Mouse (Mus musculus) hindbrain, embryonic 11.5 days (tissue): ENCODE measurements around the gene Gpr61. TPM values are rescaled to one million over a fixed set of nuclear protein-coding genes. Genes with fewer than 3 reads are reported as not detected.

Experiments
- ATAC-seq: fragments of 200-750 bp; cut with Nextera tagmentation; 2 replicates; pipeline ENCODE4 v1.8.0; 2017; ENCODE audit warnings: mild to moderate bottlenecking, moderate TSS enrichment, moderate library complexity; ENCODE audit not compliant: low FRiP score
- DNase-seq: peaks from one replicate; pipeline ENCODE4 v3.0.0-alpha.2; 2015; ENCODE audit warnings: low spot score
- H3K27ac ChIP-seq: fragments of 300-500 bp; sonication (generic); 2 replicates; pipeline ENCODE4 v1.5.1; 2014; ENCODE audit warnings: mild to moderate bottlenecking, low read depth, low read length
- H3K27me3 ChIP-seq: fragments of 300-500 bp; sonication (generic); 2 replicates; pipeline ENCODE4 v1.6.1; 2014; ENCODE audit warnings: mild to moderate bottlenecking, low read length, moderate library complexity, mixed read lengths; ENCODE audit not compliant: control insufficient read depth, insufficient read depth
- H3K36me3 ChIP-seq: fragments of 300-500 bp; sonication (generic); 2 replicates; pipeline ENCODE4 v1.6.1; 2014; ENCODE audit warnings: mild to moderate bottlenecking, low read length, moderate library complexity, mixed read lengths; ENCODE audit not compliant: control insufficient read depth, insufficient read depth
- H3K4me1 ChIP-seq: fragments of 300-500 bp; sonication (generic); replicated peaks from 2 replicates; pipeline ENCODE4 v1.6.1; 2014; ENCODE audit warnings: low read length, mixed read lengths; ENCODE audit not compliant: control insufficient read depth, insufficient read depth
- H3K4me2 ChIP-seq: fragments of 300-500 bp; sonication (generic); replicated peaks from 2 replicates; pipeline ENCODE4 v1.6.1; 2014; ENCODE audit warnings: mild to moderate bottlenecking, low read depth, low read length
- H3K4me3 ChIP-seq: fragments of 300-500 bp; sonication (generic); 2 replicates; pipeline ENCODE4 v1.5.1; 2014; ENCODE audit warnings: low read depth, low read length
- H3K9ac ChIP-seq: fragments of 300-500 bp; sonication (generic); 2 replicates; pipeline ENCODE4 v1.6.1; 2014; ENCODE audit warnings: low read depth, low read length
- H3K9me3 ChIP-seq: fragments of 300-500 bp; sonication (generic); 2 replicates; pipeline ENCODE4 v1.6.1; 2016; ENCODE audit warnings: low read length; ENCODE audit not compliant: control insufficient read depth
- WGBS: fragments of 180-500 bp; shearing (Covaris S2); extraction: QIAGEN DNeasy Blood & Tissue Kit; methylation state at CpG from one replicate; pipeline ENCODE4 v1.1.7; 2014; 5-methylcytosine and 5-hydroxymethylcytosine counted together
- polyA plus RNA-seq: library from polyadenylated mRNA; unstranded; fragments of >200 nt; fragmentation: Nextera tagmentation; extraction: Ambion mirVana; gene quantifications from 2 replicates; pipeline ENCODE4 v1.2.1, GENCODE M21; 2014

The Gpr61 gene
- polyA plus RNA-seq, 1 experiment from 2014 or later = 0.34 TPM

DNA sequence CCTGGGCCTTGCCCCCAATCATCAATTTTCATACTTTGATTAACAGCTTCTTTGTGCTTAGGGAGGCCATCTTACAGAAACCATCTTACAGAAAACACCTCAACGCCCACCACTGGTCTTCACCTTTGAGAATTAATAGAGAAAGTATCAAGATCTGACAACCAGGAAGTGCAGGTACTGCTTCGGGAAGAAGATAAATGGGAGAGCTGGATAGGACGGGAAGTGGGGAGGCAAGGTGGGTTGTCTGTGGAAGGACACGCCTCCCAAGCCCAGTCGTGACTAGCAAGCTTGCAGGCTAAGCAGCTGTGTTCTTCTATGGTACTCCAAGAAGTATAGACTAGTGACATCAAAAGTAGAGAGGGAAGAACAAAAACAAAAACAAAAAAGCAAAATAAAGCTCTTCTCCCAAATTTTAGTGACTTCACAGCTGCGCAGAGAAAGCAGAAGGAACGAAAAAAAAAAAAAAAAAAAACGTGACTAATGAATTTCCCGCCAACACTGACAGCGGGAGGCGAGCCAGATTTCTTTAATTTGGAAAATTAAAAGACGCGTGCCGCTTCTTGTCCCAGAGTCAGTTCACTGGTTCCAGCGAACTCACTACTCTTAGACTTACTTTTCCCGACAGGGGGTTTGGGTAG is 30.9 kb upstream of the Gpr61 start:
- Histone ChIP-seq H3K27ac (no peak overlapping the region; the same call in 1 of the 2 replicates), H3K9me3 (no peaks in the 10 kb centered on the region), H3K36me3 (no peaks in the 10 kb centered on the region), H3K4me3 (peak overlapping the region; percentile 72), H3K9ac (peak overlapping the region; percentile 71; the same call in 1 of the 2 replicates), H3K27me3 (no peaks in the 10 kb centered on the region), H3K4me2 (peak overlapping the region; percentile 97), H3K4me1 (no peaks in the 10 kb centered on the region; the same call in 1 of the 2 replicates)
- ATAC-seq = no peak
- WGBS = 2% methylated on average over 16 of the region's 16 CpGs
- DNase-seq = peak; percentile 19

- no peaks in the 10 kb centered on the region; the same call in 1 of the 2 replicates for H3K4me1 ChIP-seq
- no peak overlapping the region for H3K4me3 ChIP-seq
- no peak for DNase-seq
- H3K9me3 ChIP-seq = no peaks in the 10 kb centered on the region
- no peak overlapping the region for H3K4me2 ChIP-seq
- H3K27ac ChIP-seq = no peak overlapping the region
- no peak overlapping the region for H3K9ac ChIP-seq
- WGBS = 83% methylated on average over 3 of the region's 3 CpGs
- H3K36me3 ChIP-seq = no peaks in the 10 kb centered on the region
- H3K27me3 ChIP-seq = no peaks in the 10 kb centered on the region
- ATAC-seq = no peak
These were observed 30.1 kb upstream of the Gpr61 start for GRCm38 (mm10) chr3:108184742-108185141.

- 44% methylated on average over 2 of the region's 2 CpGs for WGBS
- DNase-seq = no peak
- H3K9me3 ChIP-seq = no peaks in the 10 kb centered on the region
- H3K4me3 ChIP-seq = no peak overlapping the region
- no peak overlapping the region for H3K9ac ChIP-seq
- H3K4me2 ChIP-seq = no peak overlapping the region
- H3K4me1 ChIP-seq = no peaks in the 10 kb centered on the region
- H3K36me3 ChIP-seq = no peaks in the 10 kb centered on the region
- no peaks in the 10 kb centered on the region for H3K27me3 ChIP-seq
- no peak overlapping the region for H3K27ac ChIP-seq
- no peak for ATAC-seq
These were observed 25.8 kb upstream of the Gpr61 start for GRCm38 (mm10) chr3:108180514-108180913.

DNA sequence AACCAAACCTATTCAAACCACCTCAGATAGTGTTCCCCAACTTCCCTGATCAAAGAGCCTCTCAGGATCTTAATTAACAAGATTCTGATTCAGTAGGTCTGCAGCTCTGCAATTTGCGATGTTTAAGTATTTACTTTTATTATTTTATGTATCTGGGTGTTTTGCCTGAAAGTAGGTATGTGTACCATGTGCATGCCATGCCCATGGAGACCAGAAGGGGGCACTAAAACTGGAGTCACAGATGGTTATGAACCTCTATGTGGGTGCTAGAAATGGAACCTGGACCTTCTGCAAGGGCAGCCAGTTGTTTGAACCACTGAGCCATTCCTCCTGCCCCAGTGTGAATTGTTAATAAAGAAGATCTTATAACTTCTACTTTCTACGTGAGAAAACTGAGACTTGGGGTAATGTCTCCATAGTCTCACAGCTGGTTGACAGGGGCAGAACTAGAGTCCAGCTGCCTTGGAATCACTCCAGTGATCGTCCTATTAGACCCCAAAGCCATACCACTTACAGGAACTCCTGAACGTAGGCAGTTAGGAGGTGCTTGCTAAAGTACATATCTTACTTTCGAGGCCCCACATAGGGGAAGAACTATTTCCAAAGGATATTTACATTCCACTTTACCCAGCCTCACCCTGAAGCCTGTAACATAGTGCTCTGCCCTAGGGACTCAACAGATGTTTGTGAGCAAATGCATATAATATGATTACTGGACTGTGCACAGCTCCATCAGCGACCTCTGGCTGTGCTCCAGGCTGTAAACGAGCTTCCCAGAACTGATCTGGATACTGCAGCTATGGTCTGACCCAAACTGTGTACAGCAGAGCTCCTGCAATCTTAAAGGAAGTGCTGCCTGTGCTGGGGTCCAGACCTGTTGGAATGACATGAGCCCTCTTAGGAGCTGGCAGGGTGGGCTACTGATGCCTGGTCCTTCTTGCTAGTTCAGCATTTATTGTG is 24.4 kb upstream of the Gpr61 start:
- Histone ChIP-seq H3K9ac (no peak overlapping the region), H3K4me3 (no peak overlapping the region), H3K4me2 (no peak overlapping the region), H3K27ac (no peak overlapping the region), H3K27me3 (no peaks in the 10 kb centered on the region), H3K36me3 (no peaks in the 10 kb centered on the region), H3K4me1 (no peaks in the 10 kb centered on the region), H3K9me3 (no peaks in the 10 kb centered on the region)
- 84% methylated on average over 7 of the region's 7 CpGs for WGBS
- ATAC-seq = no peak
- no peak for DNase-seq

DNA sequence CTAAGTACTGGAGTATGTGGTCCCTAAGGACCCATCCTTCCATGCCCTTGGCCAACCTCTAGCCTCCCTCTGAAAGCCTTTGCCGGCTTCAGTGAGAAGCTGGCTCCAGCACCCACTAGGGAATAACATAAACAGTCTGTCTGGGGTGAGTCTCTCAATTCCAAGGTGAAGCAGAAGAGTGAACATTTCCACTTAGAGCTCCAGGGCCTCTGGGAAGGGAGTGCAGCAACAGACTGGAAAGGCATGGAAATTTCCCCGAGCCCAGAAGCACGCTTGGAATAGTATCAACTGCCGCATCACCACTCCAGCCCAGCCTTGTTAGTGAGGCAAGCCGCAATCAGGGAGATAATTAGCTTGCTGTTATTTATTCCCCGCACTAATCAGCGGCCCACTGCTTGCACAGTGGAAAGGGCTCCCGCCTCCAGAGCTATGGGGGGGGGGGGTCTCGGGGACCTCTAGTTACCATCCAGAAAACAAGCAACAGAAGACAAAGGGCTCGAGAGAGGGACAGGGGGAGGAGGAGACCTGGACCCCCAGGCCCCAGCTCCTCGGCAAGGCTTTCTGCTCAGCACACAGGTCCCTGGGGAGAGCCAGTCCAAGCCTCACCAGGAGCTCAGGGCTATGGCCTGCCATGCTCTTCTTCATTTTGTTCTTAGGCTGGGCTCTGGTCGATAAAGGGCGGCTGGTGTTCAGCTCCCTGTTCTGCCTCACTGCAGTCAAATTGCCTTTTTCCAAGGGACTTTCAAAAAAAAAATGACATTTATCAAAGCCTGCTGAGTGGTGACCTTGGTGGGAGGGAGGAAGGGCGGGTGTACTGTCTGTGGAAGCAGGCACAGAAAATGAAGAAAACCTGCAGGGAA is 20.2 kb upstream of the Gpr61 start:
- no peaks in the 10 kb centered on the region for H3K27me3 ChIP-seq
- WGBS = 43% methylated on average over 14 of the region's 14 CpGs
- DNase-seq = peak; percentile 23
- no peaks in the 10 kb centered on the region for H3K9me3 ChIP-seq
- H3K4me2 ChIP-seq = no peak overlapping the region
- H3K4me3 ChIP-seq = no peak overlapping the region
- H3K36me3 ChIP-seq = no peaks in the 10 kb centered on the region
- ATAC-seq = peak; percentile 66
- no peak overlapping the region for H3K9ac ChIP-seq
- peak overlapping the region; percentile 19; the same call in 1 of the 2 replicates for H3K27ac ChIP-seq
- H3K4me1 ChIP-seq = no peaks in the 10 kb centered on the region

GRCm38 (mm10) chr3:108169199-108169598 is 14.5 kb upstream of the Gpr61 start:
- no peak overlapping the region for H3K9ac ChIP-seq
- 33% methylated on average over 3 of the region's 3 CpGs for WGBS
- no peaks in the 10 kb centered on the region for H3K27me3 ChIP-seq
- ATAC-seq (no peak), DNase-seq (no peak)
- H3K9me3 ChIP-seq = no peaks in the 10 kb centered on the region
- H3K4me2 ChIP-seq = no peak overlapping the region
- H3K4me1 ChIP-seq = peaks cover 22% of the 10 kb centered on the region
- H3K36me3 ChIP-seq = no peaks in the 10 kb centered on the region
- H3K27ac ChIP-seq = peak overlapping the region; percentile 47; the same call in 1 of the 2 replicates
- H3K4me3 ChIP-seq = no peak overlapping the region

- Histone ChIP-seq H3K4me2 (no peak overlapping the region), H3K27me3 (no peaks in the 10 kb centered on the region), H3K9me3 (no peaks in the 10 kb centered on the region), H3K9ac (no peak overlapping the region), H3K36me3 (no peaks in the 10 kb centered on the region), H3K27ac (peak overlapping the region; percentile 91), H3K4me3 (no peak overlapping the region), H3K4me1 (peaks cover 22% of the 10 kb centered on the region)
- 36% methylated on average over 14 of the region's 14 CpGs for WGBS
- no peak for ATAC-seq
- DNase-seq = no peak
These were observed 12.8 kb upstream of the Gpr61 start for GRCm38 (mm10) chr3:108167499-108167898.

- WGBS = 5% methylated on average over 8 of the region's 11 CpGs
- H3K9ac ChIP-seq = no peak overlapping the region
These were observed 12.0 kb upstream of the Gpr61 start for GRCm38 (mm10) chr3:108166486-108167211.

More at GRCm38 (mm10) chr3:108166486-108167211, 12.0 kb upstream of the Gpr61 start:
- no peaks in the 10 kb centered on the region for H3K36me3 ChIP-seq
- H3K9me3 ChIP-seq = no peaks in the 10 kb centered on the region
- H3K27me3 ChIP-seq = no peaks in the 10 kb centered on the region
- H3K27ac ChIP-seq = peak overlapping the region; percentile 91
- peak; percentile 80 for DNase-seq
- peaks cover 22% of the 10 kb centered on the region for H3K4me1 ChIP-seq
- ATAC-seq = peak; percentile 82
- no peak overlapping the region for H3K4me2 ChIP-seq
- no peak overlapping the region for H3K4me3 ChIP-seq
